Mouse (Mus musculus) right cerebral cortex, postnatal 25 days (tissue): Measurements from ENCODE around the gene Stip1.

Source experiments
- DNase-seq: peaks from one replicate; pipeline ENCODE4 v3.0.0; 2022

The Stip1 gene

DNA sequence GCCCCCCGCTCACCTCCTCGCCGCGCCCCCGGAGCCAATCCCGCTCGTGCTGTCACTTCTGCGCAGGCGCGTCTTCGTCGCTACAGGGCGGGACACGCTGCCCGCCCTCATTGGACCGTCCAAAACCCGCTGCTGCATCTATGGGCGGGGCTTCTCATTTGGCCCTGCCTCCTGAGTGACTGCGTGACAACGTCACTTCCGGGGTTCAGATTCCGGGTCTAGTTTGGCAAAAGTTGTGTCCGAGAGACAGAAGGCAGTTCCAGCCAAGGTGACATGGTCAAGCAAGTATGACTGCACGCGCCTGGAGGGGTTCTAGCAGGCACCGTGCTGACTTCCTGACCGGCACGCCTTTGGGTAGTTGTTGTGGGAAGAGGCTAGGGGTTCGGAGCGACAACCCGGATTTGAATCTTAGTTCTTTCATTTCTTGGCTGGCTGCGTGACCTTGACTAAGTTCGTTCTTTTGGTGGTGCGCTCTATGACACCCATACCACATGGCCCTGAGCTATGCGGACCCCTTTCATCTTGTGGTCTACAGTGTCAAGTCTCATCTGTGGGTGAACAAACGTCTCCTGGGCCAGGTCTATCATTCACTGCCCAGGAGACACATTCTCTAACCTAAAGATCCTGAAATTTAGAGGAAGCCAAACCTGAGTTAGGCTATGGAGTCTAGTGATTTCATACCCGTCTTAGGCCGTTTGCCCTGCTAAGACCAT is 59.2 kb downstream of the Stip1 start, which contains the start of gene Fkbp2:
Gene Fkbp2, minus strand, starts transcription at position 121 of the 713 bp plus-strand sequence.
- DNase-seq = peak; percentile 99

DNA sequence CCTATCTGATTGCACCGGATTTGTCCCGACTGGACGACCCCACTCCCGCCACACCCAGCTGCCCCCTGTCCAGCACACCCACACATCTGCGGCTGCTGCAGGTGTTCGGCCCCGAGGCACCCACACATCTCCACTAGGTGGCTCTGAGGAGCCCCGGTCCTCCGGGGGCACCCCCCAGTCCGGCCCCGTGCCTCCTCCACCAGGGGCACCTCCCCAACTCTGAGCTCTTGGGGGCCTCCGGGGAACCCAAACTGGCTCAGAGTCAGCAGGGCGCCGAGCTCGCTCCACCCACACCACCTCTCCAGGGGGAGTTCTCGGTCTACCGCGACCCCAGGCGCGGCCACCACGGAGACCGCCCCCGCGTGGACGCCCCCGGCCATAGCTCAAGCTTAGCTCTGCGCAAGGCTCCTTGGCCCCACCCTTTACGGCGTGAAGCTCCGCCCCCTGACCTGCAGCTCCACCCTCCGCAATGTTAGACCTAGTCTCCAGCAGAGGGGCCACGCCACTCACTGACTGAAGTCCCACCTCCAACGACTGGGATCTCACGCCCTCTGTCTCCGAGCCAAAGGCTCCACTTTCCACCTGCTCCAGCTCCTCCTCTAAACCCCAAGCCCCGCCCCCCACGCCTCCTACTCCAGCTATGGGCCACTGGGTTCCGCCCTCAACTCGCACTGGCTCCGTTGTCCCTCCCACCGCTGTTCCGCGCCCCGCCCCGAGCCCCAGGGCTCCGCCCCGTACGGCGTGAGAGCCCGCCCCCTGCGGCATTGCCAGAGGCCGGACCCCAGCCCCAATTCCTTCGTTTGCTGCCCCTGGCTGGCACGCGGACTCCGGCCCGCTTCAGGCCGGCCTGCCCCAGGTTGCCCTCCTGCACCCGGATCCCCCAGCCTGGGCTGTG is 60.0 kb downstream of the Stip1 start:
- DNase-seq = peak; percentile 99

DNA sequence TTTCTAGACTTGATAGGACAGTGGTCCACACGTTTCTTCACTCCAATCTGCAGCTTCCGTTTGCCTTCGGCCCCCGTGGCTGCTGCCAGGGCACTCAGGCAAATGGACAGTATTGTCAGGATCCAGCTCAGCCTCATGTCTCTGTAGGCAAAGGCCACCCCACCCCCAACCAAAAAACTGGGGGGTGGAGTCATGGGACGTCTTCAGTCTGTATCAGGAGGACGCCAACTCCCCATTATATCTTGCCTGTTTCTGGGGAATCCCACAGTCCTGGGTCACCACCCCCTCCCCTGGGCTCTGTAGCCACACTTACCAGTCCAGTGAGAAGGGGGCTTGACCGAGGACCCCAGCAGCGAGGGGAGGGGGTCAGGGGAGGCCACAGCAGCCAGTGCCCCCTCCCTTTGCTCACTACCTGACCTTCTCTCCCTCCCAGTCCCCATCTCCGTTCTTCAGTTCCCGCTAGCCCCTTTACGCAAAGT is 60.7 kb downstream of the Stip1 start:
- DNase-seq = no peak

DNA sequence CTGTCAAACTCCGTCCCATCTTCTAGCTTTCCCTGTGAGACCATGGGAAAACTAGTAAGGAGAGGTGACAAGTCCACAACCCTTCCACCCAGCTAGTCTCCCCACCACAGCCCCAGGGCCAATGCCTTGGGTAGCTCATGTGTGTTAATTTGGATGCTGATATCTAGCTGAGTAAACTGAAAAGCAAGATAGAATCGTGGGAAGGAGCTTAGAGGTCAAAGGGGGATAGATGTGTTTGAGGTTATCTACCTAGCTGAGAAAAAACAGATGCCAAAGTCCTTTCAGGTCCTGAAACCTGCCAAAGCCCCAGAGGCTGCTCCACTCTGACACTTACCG is 61.2 kb downstream of the Stip1 start:
- DNase-seq = no peak

DNA sequence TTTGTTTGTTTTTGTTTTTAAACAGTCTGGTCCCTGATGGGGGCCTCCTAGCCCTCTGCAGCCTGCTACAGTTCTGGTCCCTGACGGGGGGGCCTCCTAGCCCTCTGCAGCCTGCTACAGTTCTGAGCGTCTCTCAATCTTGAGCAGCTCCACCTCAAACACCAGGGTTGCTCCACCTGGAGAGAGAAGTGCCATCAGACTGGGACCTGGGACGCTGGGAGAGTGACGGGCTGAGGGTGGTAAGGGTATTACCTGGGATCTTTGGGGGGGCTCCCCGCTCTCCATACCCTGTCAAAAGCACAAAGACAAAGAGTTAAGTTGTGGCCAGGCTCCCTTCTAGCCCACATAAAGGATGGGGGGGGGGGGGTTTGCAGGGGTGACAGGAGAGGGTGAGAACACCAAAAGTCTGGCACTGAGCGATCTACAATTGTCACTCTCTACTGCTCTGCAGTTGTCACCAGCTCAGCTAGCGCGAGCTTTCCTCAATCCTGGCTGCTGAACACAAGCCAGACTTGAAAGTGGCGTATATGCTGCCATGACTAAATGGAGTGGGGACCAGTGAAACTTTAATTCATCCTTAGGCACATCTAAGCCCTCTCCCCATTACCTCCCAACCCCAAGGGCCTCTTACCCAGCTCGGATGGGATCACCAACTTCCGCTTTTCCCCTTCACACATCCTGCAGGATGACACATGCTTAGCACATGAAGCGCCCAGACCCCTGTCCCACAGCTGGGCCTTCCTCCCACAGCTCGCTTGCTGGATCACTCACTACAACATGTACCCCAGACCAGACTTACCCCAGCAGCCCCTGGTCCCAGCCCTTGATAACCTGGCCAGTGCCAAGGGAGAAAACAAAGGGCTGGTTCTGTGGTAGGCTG is 61.8 kb downstream of the Stip1 start:
- DNase-seq = no peak

DNA sequence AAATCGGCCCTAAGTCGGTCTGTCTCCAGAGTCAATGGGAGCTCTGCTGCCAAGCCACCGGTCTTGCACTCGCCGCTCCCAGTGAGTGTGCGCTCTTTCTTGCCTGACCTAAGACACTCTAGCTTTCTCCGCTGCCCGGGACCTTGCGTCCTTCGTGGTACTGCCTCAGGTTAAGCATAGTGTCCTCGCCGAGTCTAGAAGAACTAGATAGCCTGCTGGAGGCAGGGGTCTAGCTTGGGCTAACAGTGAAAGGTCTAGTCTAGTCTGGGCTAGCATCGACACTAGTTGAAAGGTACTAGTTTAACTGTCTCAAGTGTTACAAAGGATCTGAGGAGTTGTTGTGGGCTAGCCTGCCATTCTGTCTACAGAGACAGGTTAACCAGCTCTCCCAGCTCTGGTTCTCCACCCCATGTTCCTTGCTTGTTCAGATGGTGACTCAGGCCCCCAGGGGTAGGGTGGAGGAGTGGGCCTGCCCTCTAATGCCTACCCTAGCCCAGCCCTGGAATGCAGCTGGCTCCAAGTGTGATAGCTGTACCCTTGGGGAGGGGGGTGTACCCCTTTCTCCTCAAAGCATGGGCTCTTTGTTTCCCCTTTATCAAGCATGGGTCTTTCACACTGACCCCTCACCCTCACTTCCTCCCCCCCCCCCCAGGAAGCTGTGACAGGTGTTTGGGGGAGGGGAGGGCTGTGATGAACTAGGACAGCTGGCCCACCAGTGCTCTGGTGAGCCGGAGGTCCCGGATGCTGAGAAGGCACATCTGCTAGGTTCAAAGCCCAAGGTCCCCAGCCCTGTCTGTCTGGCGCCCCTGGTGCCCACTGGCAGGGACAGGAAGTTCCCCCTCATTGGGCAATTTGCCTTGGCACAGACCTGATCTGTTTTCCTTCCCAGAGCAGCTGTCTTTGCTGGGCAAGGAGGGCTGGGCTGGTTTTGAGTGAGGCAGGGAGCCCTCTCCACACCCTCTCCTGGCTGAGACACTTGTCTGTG is 63.9 kb downstream of the Stip1 start, which contains the start of gene Plcb3:
Gene Plcb3, minus strand, starts transcription at position 934 of the 985 bp plus-strand sequence.
- peak; percentile 52 for DNase-seq

DNA sequence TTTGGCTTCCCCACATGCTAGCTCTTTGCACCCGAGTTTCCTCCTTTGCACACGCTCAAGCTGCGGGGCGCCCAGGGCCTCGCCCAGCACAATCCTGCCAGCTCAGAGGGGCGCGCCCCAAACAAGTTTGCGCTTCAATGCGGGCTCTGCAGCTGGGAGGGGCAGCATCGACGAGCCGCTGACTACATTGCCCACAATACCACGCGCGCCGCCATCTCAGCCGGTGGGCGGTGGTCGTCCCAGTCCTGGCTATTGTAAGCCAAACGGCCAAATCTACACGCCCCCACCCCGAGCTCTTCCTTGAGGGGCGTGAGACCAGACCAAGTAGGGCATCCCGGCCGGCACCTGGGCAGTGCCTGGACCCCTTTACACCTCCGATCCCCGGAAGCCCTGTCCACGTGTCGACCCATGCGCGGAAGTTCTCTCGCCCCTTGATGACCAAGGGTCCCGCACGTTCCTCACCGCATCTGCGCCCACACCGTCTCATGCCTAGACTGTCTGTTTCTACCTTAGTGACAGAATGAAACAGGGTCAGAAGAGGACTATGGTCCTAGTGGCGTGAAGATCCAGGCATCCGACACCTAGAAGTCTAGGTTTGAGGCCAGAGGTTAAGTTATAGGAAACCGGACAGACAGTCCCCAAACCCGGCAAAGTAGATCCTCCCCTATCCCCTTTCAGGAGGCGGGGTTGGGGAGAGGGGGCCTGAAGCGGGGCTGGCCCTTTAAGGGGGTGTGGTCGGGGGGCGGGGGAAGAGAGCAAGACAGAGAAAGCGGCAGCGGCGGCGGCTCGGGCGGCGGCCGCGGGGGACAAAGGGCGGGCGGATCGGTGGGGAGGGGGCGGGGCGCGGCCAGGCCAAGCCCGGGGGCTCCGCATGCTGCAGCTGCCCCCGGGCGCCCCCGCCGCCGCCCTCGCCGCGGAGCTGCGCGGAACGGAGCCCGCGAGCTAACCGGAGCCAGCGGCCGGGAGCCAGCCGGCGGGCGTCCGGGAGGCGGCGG is 65.3 kb downstream of the Stip1 start, which contains the start of gene Ppp1r14b:
Gene Ppp1r14b, plus strand, starts transcription at position 758 of the 995 bp plus-strand sequence.
- peak; percentile 84 for DNase-seq

DNA sequence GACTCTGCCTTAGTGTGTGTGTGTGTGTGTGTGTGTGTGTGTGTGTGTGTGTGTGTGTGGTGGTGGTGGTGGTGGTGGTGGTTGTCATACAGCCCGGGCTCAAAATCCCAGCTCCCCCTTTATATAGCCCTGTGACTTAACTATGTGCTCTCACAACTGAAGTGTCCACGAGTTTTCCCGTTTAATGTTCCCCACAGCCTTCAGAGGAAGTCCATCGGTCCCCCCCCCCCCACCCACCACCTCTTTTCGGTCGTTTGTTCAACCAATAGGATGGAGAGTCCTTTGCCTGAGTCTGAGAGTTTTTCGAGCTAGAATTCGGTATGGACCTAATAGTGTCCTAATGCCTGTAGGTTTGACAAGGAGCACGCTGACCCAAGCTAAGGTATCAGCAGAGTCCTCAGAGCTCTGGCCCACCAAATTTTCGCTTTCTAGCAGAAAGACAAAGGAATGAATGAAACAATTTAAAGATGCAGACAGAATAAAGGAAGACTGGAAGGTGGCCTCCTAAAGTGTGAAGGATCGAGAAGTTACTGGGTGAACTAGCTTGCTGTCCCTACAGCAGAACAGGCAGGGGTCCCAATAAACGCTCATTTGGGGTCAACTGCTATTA is 66.1 kb downstream of the Stip1 start:
- DNase-seq = no peak

DNA sequence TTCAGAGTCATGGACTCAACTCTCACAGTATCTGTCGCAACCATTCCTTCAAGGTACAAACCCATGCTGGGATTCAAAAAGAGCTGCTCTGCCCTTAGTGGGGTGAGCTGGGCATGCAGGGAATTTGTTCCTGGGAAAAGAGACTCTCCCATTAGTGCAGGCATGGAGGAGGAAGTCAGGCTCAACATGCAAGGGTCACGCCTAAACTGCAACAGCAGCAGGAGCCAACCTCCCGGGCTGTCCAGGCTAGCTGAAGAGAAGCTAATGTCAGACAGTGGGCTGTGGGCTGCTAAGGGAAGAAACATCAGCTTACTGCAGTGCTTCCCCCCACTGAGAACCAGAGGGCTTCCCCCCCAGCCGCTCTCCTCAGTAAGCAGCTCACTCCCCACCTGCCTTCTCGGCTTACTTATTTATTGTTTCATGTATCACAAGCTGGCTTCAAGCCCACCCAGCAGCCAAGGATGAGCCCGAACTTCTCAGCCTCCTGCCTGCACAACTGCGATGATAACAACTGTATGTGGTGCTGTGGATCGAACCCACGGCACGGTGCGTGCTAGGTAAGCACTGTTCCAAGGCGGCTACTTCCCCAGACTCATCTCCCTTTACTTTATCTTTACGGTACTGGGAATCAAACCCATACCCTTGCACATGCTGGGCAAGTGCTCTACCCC is 67.4 kb downstream of the Stip1 start:
- DNase-seq = no peak

DNA sequence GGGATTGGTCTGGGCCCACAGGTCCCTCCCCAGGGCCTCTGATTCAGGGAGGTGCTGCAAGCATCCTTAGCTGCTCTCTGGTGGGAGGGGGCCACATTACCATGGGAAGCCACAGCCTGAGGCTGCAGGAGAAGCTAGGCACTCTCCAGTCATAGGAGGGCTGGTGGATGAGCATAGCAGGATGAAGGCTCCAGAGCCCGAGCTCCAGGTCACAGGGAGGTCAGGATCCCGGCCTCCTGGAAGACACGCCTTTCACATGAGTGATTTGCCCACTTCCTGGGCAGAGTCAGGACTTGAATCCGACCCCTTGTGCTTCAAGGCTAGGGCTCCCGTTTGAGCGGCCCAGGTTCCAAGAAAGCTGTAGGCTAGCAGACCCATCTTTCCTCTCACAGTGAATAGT is 68.1 kb downstream of the Stip1 start:
- no peak for DNase-seq
